Mouse (Mus musculus) ovary, adult 18-20 months (tissue): ENCODE results near the gene Nyap1.
"Not testable (repeated sequence)": the region's sequence is repeated elsewhere in the genome, so short reads cannot be mapped to it uniquely, and the experiment has no call there.

ENCODE experiments used
- DNase-seq: peaks from one replicate; pipeline ENCODE4 v3.0.0; 2022; ENCODE audit warnings: low spot score, mixed read lengths

Nyap1 gene

DNA sequence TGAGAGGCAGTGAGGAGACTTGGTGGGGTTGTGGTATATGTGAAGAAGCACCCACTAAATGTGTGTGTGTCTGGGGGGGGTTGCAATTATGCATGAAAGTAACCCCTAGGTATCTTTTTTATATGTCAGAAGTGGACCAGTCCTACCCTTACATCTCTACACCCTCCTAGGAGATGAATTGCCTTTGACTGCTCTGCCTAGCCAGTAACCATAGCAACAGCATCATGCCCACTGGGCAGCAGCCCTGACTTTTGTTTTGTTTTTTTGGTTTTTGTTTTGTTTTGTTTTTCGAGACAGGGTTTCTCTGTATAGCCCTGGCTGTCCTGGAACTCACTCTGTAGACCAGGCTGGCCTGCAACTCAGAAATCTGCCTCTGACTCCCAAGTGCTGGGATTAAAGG is 27.1 kb upstream of the Nyap1 start:
- no peak for DNase-seq

DNA sequence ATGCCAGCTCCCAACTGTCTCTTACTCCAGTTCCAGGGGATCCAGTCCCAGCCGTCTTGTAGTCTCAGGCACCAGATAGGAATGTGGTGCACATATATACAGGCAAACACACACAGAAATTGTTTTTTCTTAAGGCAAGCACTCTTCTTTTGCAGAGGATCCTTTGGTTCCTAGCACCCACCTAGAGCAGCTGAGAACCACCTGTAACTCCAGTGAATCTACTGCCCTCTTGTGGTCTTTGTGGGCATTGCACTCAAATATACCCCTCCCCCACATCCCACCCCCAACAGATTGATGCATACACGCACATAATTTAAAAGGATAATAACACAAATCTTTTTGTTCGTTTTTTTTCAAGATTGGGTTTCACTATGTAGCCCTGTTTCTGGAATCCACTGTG is 24.9 kb upstream of the Nyap1 start:
- no peak for DNase-seq

DNA sequence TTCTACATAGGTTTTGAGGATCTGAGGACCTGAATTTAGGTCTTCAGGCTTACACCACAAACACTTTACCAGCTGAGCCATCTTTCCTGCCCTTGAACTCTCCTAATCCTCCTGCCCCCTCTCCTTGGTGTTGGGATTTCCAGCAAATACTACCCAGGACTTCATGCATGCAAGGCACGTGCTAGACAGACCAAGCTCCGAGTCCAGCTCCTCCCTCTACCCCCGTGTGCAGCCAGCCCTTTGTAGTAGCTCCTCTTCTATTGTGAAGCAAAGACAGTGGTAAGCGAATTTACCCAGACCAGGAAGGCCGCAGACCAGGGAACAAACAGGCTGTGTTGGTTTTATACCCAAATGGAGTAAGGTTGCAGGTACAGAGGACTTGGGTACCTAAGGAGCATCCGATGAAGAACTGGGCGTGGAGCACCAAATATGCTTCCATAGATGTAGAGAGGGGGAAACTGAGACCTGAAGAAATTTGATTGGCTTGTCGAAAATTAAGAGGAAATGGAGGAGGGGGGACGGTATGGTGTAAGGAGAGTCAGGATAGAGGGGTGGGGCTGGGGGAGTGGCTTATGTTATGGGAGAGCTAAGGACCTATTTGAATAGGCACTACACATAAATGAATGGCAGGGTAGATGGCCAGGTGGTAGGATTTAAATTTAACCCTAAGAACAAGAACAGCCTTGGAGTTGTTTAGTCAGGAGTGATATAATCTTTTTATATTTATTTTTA is 23.4 kb upstream of the Nyap1 start:
- no peak for DNase-seq

DNA sequence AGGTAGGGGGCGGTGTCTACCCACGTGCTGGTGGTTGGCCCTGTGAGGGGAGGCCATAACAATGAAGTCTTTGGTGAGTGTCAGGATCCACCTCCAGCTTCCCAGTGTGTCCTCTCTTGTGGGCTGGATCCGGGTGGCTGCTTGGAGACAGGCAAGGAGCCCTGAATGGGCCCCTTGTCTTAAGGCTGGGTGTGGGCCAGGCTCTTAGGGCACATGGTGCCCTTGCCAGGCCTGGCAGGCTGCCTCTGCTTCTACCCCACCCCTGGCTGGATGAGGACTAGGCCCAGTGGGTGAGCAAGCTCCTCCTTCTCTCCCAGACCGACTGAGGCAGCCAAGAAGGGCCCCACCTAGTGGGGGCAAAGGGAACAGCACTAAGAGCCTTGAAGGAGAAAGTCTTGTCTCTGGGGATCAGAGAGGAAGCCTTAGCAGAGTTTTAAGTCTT is 18.6 kb upstream of the Nyap1 start:
- DNase-seq: peak; percentile 84

DNA sequence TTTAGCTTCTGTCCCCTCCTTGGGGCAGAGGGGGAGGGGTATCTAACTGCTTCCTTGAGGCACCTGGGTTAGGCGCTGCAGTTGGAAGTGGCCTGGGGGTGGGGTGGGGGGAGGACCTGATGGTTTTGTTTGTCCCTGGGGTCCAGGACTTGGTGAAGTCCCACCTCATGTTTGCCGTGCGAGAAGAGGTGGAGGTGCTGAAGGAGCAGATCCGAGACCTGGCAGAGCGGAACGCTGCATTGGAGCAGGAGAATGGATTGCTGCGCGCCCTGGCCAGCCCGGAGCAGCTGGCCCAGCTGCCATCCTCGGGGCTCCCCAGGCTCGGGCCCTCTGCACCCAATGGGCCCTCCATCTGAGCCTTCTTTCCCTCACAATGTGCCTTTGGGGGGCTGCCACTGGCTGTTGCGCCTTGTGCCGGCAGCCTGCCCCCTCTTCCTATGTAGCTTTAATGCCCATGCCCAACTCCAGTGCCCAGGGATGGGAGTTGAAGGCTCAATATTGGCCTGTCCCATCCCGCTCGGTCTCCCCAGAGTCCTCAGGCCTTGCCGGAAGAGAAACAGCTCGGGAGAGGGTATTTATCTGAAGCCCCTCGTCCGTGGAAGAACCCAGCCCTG is 17.6 kb upstream of the Nyap1 start:
- DNase-seq: no peak

DNA sequence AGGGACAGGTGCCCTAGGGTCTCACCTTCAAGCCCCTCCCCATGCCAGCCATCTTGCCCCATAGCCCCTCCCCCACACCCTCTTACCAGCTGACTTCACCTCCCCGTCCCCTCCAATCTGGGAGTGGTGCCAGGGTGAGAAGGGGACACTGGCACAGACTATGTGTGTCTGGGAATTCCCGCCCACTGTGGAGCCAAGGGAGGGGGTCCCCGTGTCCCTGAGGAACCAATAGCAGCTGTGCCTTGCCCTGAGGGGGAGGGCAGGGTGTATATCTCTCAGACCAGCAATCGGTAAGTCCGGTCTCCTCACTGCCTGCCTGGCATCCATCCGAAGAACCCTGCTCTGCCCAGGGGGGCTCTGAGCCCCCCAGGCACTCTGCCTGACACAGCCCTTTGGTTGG is 16.5 kb upstream of the Nyap1 start:
- no peak for DNase-seq

DNA sequence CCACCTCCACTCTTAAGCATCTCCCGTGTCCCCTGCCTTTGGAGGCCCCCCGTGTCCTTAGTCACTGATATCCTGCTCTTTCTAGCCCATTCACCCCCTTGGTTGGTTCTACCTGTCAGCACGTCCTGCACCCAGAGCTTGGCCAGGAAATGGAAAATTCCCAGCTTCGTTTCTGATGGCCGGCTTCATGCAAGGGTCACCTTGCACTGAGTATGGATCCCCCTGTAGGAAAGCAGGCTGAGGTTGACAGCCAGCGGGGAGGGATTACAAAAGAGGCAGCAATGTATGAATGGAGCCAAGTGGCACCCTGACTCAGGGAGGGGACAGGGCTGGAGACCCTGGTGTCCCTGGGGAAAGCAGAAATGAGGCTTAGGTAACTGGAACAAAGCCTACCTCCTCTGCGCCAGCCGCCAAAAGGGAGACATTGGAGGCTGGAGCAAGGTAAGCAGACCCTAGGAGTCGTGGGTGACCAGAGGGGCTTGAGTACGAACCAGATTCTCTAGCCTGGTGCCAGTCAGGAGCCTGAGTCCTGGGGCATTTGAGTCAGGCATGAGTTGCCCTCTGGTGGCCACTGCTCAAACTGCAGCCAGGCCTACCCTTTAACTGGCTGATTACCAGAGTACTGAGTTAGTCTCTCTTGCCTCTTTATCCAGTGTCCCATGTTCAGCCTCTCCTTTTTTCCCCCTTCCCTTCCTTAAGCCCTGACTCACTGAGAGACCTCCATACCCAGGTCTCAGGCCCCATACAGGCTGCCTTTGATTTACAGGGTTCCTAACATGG is 15.7 kb upstream of the Nyap1 start:
- DNase-seq: peak; percentile 58

DNA sequence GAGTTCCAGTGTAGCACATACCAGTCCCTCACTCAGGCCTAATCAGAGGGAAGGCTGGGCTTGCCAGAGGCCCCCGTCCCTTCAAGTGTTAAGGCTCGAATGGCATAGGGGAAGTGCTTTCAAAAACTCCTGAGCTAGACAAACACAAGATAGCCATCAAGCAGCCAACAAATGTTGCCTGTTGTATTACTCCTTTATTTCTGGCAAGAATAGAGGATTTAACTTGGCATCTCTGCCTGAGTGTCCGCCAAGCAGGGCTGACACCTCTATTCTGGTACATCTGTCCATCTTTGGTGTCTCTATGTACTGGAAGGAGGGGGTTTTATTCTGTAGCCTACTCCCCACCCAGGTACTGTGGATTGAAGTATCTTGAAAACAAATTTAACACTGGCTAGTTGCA is 14.7 kb upstream of the Nyap1 start:
- DNase-seq: no peak

DNA sequence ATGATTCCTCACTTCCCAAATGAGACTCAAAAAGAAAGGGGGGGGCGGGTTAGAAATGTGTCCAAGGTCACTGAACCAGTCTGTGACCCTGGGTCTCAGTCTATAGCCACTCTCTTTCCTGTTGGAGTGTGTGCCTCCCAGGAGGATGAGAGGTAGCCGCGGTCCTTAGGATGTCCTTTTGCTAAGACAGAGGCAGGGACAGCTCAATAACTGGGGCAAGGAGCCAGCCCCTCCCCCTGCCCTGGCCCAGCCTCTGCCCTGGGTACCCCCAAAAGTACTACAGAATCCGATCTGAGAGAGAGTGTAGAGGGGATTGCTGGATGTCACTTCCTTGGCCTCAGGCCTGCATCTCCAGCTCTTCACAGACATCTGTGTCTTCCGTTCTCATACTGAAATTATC is 14.0 kb upstream of the Nyap1 start:
- DNase-seq: no peak

DNA sequence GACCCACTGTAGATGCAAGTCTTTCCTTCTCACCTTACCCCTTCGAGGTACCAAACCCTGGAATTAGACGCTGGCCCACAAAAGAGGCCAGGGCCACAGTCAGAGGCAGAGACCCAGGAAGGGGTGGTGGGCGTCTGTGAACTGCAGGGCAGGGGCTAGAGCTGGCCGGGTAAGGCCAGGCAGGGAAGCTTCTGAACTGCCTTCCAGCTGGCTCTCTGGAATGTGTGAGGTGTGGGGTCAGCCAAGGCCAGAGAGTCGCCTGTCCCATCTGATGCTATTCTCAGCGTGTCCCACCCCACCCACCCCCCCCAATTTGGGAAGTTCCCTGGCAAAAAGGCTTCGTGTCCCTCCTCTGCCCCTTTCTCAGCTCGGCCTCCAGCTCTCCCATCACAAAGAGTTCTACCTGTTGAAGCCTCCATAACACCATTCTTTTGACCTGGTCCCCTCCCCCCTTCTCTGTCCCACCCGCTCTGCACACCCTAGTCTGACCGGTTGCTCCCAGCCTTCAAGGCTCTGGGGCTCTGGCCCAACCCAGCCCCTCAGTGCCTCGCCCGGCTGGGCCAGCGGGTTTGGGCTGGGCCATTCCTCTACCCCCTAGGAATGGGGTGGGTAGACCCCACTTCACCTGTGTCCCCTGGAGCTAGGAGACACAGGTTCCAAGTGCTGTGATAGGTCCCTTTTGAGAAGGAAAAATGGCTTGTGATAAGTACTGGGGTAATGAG is 11.9 kb upstream of the Nyap1 start:
- no peak for DNase-seq

DNA sequence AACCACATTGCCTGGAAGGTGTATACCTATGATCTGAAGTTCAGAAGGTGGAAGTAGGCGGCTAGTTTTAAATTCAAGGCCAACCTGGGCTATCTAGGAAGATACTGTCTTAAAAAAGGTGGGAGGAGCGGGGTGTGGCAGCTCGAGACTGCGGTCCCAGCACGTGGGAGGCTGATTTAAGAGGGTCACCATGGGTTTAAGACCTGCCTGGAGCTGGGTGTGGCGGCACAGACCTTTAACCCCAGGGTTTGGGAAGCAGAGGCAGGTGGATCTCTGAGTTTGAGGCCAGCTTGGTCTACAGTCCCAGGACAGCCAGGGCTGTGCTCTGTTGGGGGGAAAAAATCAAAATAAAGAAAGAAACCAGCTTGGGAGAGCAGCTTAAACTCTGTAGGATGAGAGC is 10.6 kb upstream of the Nyap1 start:
- DNase-seq: no peak

DNA sequence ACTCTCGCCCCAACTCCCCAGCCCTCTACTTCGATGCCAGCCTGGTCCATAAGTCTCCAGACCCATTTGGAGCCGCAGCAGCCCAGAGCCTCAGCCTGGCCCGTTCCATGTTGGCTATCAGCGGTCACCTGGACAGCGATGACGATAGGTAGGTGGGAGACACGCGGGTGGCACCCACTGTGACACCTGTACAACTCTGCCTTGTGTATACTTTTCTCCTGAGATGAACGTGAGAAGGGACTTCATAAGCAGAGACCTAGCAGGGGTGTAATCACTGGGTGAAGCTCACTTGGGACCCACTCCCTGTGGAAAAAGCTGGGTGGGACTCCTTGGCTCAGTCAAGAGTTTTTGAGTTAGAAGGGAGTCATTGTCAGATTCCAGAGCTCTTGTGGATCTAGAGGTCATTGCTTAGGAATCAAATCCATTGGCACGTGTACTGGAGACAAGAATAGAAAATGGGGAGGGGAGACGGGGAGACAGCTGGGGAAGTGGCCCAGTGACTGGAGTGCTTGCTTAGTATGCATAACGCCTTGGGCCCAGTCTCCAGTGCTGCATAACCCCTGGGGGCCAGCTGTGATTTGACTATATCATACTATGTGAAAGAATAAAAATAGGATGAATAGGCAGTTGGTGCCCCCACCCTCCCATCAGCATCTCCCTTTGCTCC is 9.9 kb upstream of the Nyap1 start:
- no peak for DNase-seq

DNA sequence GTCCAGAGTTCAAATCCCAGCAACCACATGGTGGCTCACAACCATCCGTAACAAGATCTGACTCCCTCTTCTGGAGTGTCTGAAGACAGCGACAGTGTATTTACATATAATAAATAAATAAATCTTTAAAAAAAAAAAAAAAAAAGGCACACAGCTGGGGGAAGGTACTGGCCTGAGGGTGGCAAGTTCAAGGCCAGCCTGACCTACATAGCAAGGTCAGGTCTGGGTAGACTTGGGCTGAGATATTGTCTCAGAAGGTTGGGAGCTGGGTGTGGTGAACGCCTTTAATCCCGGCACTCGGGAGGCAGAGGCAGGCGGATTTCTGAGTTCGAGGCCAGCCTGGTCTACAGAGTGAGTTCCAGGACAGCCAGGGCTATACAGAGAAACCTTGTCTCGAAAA is 8.8 kb upstream of the Nyap1 start:
- DNase-seq: not testable (repeated sequence)

DNA sequence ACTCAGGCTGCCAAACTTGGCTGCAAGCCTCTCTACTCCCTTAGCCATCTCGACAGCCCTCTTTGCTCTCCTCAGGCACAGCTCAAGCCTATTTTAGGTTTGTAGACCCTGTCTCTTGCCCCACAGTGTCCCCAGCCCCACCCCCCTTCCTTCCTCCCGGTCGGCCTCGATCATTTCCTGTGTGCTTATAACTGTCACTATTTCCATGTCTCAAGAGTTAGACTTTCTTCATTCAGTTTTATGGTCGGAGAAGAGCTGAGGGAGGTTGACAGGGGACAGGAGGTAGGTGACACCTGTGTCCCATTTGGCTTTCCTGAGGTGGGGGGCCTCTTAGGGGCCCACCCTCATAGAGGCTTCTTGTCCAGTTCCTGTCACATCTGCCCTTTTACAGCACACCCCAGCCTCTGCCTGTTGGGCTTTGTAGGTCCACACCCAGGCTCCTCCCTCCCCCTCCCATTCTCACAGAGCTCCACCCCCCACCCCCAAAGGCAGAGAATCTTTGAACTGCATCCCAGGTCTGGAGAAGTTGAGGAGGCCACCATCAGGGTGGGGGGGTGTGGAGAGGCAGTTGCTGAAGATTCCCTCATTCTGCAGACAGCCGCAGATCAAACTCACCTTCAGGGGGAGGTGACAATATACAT is 7.9 kb upstream of the Nyap1 start:
- DNase-seq: no peak

DNA sequence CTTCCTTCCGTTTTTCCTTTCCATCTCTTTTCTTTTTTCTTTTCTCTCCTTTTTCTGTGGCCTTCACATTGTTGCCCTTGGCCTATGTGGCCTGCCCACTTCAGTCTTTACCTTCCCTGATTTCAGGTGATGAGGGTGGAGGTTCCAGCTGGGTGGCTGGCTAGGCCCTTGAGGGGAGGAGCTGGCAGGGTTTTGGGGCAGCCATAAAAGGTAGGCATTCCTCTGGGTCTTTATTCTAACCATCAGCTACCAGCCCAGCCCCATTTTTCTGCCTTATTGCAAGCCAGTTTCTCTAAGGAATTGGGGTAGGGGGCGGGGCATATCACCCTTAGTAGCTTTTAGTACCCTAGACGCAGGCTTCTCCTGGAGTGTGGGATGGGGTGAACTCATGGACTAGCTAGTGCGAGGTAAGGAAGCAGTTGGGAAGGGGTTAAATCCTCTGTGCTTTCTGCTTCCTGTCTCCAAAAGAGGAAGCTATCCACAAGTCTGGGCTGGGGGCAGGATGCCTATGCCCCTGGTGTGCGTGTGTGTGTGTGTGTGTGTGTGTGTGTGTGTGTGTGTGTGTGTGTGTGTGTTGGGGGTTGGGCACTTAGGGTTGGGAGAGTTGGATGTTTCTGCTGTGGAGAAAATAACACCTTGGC is 6.8 kb upstream of the Nyap1 start:
- DNase-seq: no peak

DNA sequence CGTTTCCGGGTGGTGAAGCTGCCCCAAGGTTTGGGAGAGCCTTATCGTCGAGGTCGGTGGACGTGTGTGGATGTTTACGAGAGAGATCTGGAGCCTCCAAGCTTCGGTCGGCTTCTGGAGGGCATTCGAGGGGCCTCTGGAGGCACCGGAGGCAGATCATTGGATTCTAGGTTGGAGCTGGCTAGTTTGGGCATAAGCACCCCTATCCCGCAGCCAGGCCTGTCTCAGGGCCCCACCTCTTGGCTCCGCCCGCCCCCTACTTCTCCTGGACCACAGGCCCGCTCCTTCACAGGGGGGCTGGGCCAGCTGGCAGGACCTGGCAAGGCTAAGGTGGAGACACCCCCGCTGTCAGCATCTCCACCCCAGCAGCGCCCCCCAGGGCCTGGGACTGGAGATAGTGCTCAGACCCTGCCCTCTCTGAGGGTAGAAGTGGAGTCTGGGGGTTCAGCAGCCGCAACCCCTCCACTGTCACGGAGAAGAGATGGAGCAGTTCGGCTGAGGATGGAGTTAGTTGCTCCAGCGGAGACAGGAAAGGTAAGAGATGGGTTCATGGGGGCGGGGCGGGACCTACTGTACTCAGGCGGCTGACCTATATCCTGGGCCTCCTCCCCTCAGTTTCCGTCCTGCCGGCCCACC is 6.0 kb upstream of the Nyap1 start:
- no peak for DNase-seq

DNA sequence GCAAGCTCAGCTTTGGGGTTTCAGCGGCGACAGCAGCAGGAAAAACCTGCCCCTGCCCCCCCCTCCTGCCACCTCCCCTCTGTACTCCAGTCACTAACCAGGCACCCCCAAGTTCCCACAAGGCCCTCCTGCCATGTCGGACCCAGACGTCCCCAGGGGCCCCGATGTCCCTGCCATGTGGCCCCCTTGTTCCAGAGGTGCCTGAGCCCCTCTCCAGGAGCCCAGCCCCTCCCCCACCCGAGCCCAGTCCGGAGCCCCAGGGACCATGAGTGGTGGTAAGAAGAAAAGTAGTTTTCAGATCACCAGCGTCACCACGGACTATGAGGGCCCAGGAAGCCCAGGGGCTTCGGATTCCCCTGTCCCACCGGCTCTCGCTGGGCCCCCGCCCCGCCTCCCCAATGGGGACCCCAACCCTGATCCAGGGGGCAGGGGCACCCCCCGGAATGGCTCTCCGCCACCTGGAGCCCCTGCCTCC is 5.5 kb upstream of the Nyap1 start:
- no peak for DNase-seq

DNA sequence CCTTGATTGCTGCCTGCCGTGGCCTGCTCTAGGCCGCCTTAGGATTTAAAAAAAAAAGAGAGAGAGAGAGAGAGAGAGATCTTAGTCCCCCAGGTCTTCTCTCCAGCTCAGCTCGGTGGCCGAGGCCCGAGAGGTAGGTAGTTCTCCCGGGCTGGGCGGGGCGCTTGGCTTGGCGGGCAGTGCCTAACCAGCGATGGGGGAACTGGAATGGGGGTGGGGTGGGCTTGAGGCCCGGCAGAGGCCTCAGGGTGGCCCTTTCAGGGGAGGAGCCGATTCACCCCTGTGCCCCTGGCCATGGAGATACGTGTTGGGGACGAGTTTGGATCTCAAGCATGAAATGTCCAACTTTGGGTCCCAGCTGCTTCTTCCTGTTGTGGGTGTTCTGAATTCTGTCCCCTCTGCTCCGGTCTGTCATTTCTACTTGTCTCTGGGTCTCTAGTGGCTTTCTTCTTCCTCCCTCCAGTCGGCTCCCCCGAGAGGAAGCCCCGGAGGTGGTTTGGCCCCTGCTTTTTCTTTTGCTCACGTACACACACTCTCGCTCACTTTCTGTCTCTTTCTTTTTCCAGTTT is 5.0 kb upstream of the Nyap1 start:
- peak; percentile 52 for DNase-seq

DNA sequence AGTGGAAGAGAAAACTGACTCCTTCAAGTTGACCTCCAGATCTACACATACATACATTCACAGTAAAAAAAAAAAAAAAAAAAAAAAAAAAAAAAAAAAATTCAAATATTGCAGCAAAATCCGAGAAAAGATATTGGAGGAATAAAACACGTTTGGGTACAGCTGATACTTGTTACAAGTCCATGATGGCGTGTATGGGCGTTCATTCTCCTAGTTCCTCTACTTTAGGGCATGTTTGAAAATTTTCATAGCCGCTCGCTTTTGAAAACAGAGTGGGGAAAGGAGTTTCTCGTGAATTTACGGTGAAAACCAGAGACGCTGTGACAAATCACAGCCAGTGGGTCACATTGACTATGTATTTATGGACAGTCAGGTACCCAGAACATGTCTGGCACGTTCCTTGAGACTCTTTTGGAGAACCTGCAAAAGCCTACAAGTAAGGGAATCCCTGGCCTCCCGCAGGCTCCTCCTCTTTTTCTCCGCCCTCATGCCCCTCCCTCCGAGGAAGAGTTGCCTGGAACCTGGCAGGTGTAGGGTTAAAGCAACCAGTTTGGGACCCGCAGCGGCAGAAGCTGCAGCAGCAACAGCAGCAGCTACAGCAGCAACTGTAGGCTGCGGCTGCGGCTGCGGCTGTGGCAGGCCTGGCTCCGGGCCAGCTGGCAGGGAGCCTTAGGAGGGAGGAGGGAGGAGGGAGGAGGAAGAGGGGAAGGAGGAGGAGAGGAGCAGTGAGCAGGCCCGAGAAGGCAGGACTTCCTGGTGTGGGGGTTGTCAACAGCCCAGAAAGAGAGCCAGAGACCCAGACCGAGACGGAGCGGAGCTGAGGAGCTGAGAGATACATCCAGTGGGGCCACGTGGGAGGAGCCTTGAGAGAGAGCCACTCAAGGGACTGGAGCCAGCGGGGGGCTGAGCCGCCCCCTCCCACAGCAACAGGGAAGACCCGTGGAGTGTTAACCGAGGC is 4.1 kb upstream of the Nyap1 start, which contains the start of gene Tsc22d4:
TSS of gene Tsc22d4 (plus strand) at position 517 of the 958 bp plus-strand sequence.
- DNase-seq: peak; percentile 94
